Mouse (Mus musculus) stomach, postnatal 0 days (tissue): Measurements from ENCODE around the gene Ggt6. TPM values are rescaled to one million over a fixed set of nuclear protein-coding genes. Genes with fewer than 3 reads are reported as not detected.
"Not testable (repeated sequence)": the region's sequence is repeated elsewhere in the genome, so short reads cannot be mapped to it uniquely, and the experiment has no call there.

ENCODE experiments used
- ATAC-seq: fragments of 200-750 bp; cut with Nextera tagmentation; 2 replicates; pipeline ENCODE4 v1.8.0; 2017; ENCODE audit not compliant: low FRiP score, low TSS enrichment
- DNase-seq: peaks from one replicate; pipeline ENCODE4 v3.0.0-alpha.2; 2016; ENCODE audit warnings: low spot score
- H3K27ac ChIP-seq: fragments of 300-500 bp; sonication (generic); replicated peaks from 2 replicates; pipeline ENCODE4 v1.5.1; 2014; ENCODE audit warnings: mild to moderate bottlenecking, control low read depth
- H3K27me3 ChIP-seq: fragments of 300-500 bp; sonication (generic); 2 replicates; pipeline ENCODE4 v1.6.1; 2014; ENCODE audit warnings: low read length; ENCODE audit not compliant: control insufficient read depth, insufficient read depth
- H3K36me3 ChIP-seq: fragments of 300-500 bp; sonication (generic); 2 replicates; pipeline ENCODE4 v1.6.1; 2014; ENCODE audit warnings: low read length, mixed read lengths; ENCODE audit not compliant: control insufficient read depth, insufficient read depth
- H3K4me1 ChIP-seq: fragments of 300-500 bp; sonication (generic); replicated peaks from 2 replicates; pipeline ENCODE4 v1.6.1; 2014; ENCODE audit warnings: antibody characterized with exemption; ENCODE audit not compliant: control insufficient read depth, insufficient read depth
- H3K4me2 ChIP-seq: fragments of 300-500 bp; sonication (generic); replicated peaks from 2 replicates; pipeline ENCODE4 v1.6.1; 2014; ENCODE audit warnings: low read depth, mild to moderate bottlenecking, control low read depth, moderate library complexity
- H3K4me3 ChIP-seq: fragments of 300-500 bp; sonication (generic); 2 replicates; pipeline ENCODE4 v1.5.1; 2014; ENCODE audit warnings: low read depth, low read length, control low read depth
- H3K9ac ChIP-seq: fragments of 300-500 bp; sonication (generic); 2 replicates; pipeline ENCODE4 v1.6.1; 2014; ENCODE audit warnings: mild to moderate bottlenecking, low read length, control low read depth, mixed read lengths
- H3K9me3 ChIP-seq: fragments of 300-500 bp; sonication (generic); 2 replicates; pipeline ENCODE4 v1.6.1; 2016; ENCODE audit warnings: low read length; ENCODE audit not compliant: control insufficient read depth
- CTCF ChIP-seq: IDR thresholded peaks from 2 replicates; pipeline ENCODE4 v1.5.1; 2016; ENCODE audit warnings: antibody characterized with exemption, low read depth, mild to moderate bottlenecking, moderate library complexity
- EP300 ChIP-seq: optimal IDR thresholded peaks from 2 replicates; pipeline ENCODE3; 2016; ENCODE audit warnings: antibody characterized with exemption
- WGBS: fragments of 180-500 bp; shearing (Covaris S2); extraction: QIAGEN DNeasy Blood & Tissue Kit; methylation state at CpG from one replicate; pipeline ENCODE4 v1.1.7; 2014; 5-methylcytosine and 5-hydroxymethylcytosine counted together
- polyA plus RNA-seq: library from polyadenylated mRNA; unstranded; fragments of >200 nt; fragmentation: Nextera tagmentation; extraction: Ambion mirVana; gene quantifications from 2 replicates; pipeline ENCODE4 v1.2.1, GENCODE M21; 2015

The Ggt6 gene
- polyA plus RNA-seq, 1 experiment from 2014 or later, result 13.0 TPM

- peak; percentile 85 for DNase-seq
- H3K4me1 ChIP-seq, result no peaks in the 10 kb centered on the region
- no peaks in the 10 kb centered on the region for H3K27me3 ChIP-seq
- no peak overlapping the region for H3K9ac ChIP-seq
- no peaks in the 10 kb centered on the region for H3K9me3 ChIP-seq
- WGBS, result 7% methylated on average over 5 of the region's 5 CpGs
- H3K27ac ChIP-seq, result no peak overlapping the region
- H3K36me3 ChIP-seq, result no peaks in the 10 kb centered on the region
- ATAC-seq, result peak; percentile 77
- no peak overlapping the region for H3K4me2 ChIP-seq
- no peak overlapping the region for H3K4me3 ChIP-seq
- TF ChIP-seq CTCF, result peak; percentile 78
- TF ChIP-seq EP300, result no peak
These were observed 6.6 kb upstream of the Ggt6 start for GRCm38 (mm10) chr11:72428694-72429093.

GRCm38 (mm10) chr11:72429288-72429690, 6.0 kb upstream of the Ggt6 start:
- DNase-seq (peak; percentile 81), ATAC-seq (peak; percentile 76)
- no peaks in the 10 kb centered on the region for H3K9me3 ChIP-seq
- H3K4me1 ChIP-seq, result no peaks in the 10 kb centered on the region
- H3K4me2 ChIP-seq, result 0 out of 2 replicates have a peak overlapping the region, but pooled peaks have one; percentile 29
- no peak overlapping the region for H3K4me3 ChIP-seq
- no peaks in the 10 kb centered on the region for H3K36me3 ChIP-seq
- no peak overlapping the region for H3K27ac ChIP-seq
- H3K9ac ChIP-seq, result no peak overlapping the region
- H3K27me3 ChIP-seq, result no peaks in the 10 kb centered on the region
- TF ChIP-seq EP300 (no peak), CTCF (peak; percentile 98)
- 48% methylated on average over 7 of the region's 7 CpGs for whole genome bisulfite sequencing

DNA sequence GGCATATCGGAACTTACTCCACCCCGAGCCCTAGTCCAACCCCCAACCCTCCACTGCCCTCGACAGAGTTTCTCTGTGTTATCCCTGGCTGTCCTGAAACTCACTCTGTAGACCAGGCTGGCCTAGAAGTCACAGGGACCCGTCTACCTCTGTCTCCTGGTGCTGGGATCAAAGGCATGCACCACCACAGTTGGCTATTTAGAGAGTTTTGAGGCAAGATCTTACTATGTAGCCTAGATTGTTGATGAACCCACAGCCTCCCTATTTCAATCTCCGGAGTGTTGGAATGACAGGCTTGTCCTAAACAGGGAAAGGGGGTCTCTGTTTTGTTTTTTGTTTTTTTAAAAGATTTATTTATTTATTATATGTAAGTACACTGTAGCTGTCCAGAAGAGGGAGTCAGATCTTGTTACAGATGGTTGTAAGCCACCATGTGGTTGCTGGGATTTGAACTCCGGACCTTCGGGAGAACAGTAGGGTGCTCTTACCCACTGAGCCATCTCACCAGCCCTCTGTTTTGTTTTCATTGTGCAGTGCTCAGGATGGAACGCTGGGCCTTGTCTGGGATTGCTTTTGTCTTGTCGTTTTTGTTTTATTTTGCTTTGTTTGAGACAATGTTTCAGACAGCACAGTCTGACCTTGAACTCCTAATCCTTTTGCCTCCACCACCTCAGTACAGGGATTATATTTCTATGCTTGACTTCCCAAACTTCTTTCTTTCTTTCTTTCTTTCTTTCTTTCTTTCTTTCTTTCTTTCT, 4.8 kb upstream of the Ggt6 start:
- not testable (repeated sequence) for H3K4me2 ChIP-seq, H3K4me1 ChIP-seq, H3K36me3 ChIP-seq, ATAC-seq, H3K9me3 ChIP-seq, DNase-seq, H3K27me3 ChIP-seq, H3K4me3 ChIP-seq, H3K9ac ChIP-seq, H3K27ac ChIP-seq
- 61% methylated on average over 9 of the region's 9 CpGs for WGBS

- H3K27me3 ChIP-seq, result no peaks in the 10 kb centered on the region
- no peak for DNase-seq
- H3K9ac ChIP-seq, result 0 out of 2 replicates have a peak overlapping the region, but pooled peaks have one; percentile 31
- TF ChIP-seq EP300 (no peak), CTCF (no peak)
- H3K4me2 ChIP-seq, result peak overlapping the region; percentile 36
- peak overlapping the region; percentile 26; the same call in 1 of the 2 replicates for H3K4me3 ChIP-seq
- H3K36me3 ChIP-seq, result no peaks in the 10 kb centered on the region
- peak overlapping the region; percentile 85 for H3K27ac ChIP-seq
- 38% methylated on average over 2 of the region's 2 CpGs for WGBS
- H3K9me3 ChIP-seq, result no peaks in the 10 kb centered on the region
- peak; percentile 21; the same call in 1 of the 2 replicates for ATAC-seq
- H3K4me1 ChIP-seq, result peaks cover 6% of the 10 kb centered on the region; the same call in 1 of the 2 replicates
These were observed 344 bp downstream of the Ggt6 start for GRCm38 (mm10) chr11:72435694-72436045.

DNA sequence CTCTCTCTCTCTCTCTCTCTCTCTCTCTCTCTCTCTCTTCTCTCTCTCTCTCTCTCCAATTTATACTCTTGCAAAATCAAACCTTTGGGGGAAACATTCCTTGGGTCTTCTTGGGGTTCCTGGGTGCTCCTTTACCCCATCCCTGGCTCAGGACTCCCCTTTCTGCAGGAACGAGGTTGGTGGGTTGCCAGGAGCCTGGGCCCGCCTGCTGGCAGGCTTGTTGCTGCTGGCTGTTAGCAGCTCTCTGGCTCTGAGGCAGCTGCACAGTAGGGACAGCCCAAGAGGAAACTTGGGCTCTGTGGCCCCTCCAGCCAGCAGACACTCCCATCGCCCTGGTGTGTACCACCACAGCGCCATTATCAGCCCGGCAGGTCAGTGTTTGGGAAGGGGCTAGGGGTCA, 945 bp downstream of the Ggt6 start:
- no peaks in the 10 kb centered on the region for H3K36me3 ChIP-seq
- no peak overlapping the region for H3K27ac ChIP-seq
- H3K9me3 ChIP-seq, result no peaks in the 10 kb centered on the region
- ATAC-seq (no peak), DNase-seq (no peak)
- H3K4me1 ChIP-seq, result peaks cover 6% of the 10 kb centered on the region; the same call in 1 of the 2 replicates
- H3K4me2 ChIP-seq, result peak overlapping the region; percentile 36; the same call in 1 of the 2 replicates
- H3K4me3 ChIP-seq, result no peak overlapping the region
- WGBS, result 62% methylated on average over 5 of the region's 5 CpGs
- H3K27me3 ChIP-seq, result no peaks in the 10 kb centered on the region
- H3K9ac ChIP-seq, result peak overlapping the region; percentile 27; the same call in 1 of the 2 replicates
- TF ChIP-seq CTCF (no peak), EP300 (no peak)
